Mouse (Mus musculus): ENCODE measurements at regions not wholly inside any gene's neighbourhood (a gene's known extent, or its start where the extent isn't known, plus 50 kb on each side); places are given as distances from the start of the nearest gene placed in this dataset.

- in situ Hi-C loops (cut with MboI; ENCODE audit: low pct_ligation_motif_present, low pct_unique_long_range_greater_than_20kb, low sequenced_read_pairs) (no loop called here), dilution Hi-C loops (cut with MboI; ENCODE audit: extremely low pct_ligation_motif_present, extremely low pct_unique_long_range_greater_than_20kb, low sequenced_read_pairs) (no loop called here)
- H3K9me3 ChIP-seq (replicated peaks; ENCODE audit: low read length): no peaks in the 10 kb centered on the region
- no peak for TF ChIP-seq RCOR1 (conservative IDR thresholded peaks at IDR 0.05; ENCODE audit: low read depth, low read length)
- TF ChIP-seq ELF1 (IDR thresholded peaks at IDR 0.05; ENCODE audit: low read depth, low read length): no peak
- TF ChIP-seq RAD21 (IDR thresholded peaks at IDR 0.05; ENCODE audit: low read depth, low read length): no peak
- no peak for TF ChIP-seq CTCF (conservative IDR thresholded peaks at IDR 0.05 in 1 of 2, IDR thresholded peaks at IDR 0.05 in 1 of 2; ENCODE audit: low read depth in 2 of 2, low read length in 2 of 2)
- no peak for TF ChIP-seq CHD1 (IDR thresholded peaks at IDR 0.05; ENCODE audit: low read depth, low read length)
- no peak for TF ChIP-seq ZNF384 (IDR thresholded peaks at IDR 0.05; ENCODE audit: low read depth, low read length)
- TF ChIP-seq ZMIZ1 (IDR thresholded peaks at IDR 0.05; ENCODE audit: low read depth, low read length): no peak
- no peak for TF ChIP-seq SIN3A (IDR thresholded peaks at IDR 0.05; ENCODE audit: low read length)
- no peak for TF ChIP-seq ZC3H11A (IDR thresholded peaks at IDR 0.05; ENCODE audit: low read depth, low read length)
- TF ChIP-seq MAZ (IDR thresholded peaks at IDR 0.05; ENCODE audit: low read depth, low read length): no peak
- no peak for TF ChIP-seq JUN (IDR thresholded peaks at IDR 0.05; ENCODE audit: insufficient read depth, low read depth, low read length)
- TF ChIP-seq ETS1 (conservative IDR thresholded peaks at IDR 0.05; ENCODE audit: low read depth, low read length): no peak
- TF ChIP-seq MAX (IDR thresholded peaks at IDR 0.05; ENCODE audit: low read length): no peak
- TF ChIP-seq POLR2A (IDR thresholded peaks at IDR 0.05; ENCODE audit: low read depth, low read length): no peak
- no peak for TF ChIP-seq EP300 (IDR thresholded peaks at IDR 0.05; ENCODE audit: low read length)
- H3K9ac ChIP-seq (ENCODE audit: insufficient read depth, low read depth): no peak overlapping the region
- H3K4me3 ChIP-seq (replicated peaks in 1 of 3; ENCODE audit: low read depth in 2 of 3, low read length in 2 of 3, poor library complexity in 1 of 3): no peak overlapping the region
- no peak for DNase-seq (ENCODE audit: extremely low read depth)
- peaks cover 0 to 8% of the 10 kb centered on the region in 2 experiments; a peak in 1 of 4 replicates for H3K4me1 ChIP-seq (ENCODE audit: control insufficient read depth in 1 of 2, insufficient read depth in 2 of 2)
- no peaks in the 10 kb centered on the region for H3K79me2 ChIP-seq (replicated peaks; ENCODE audit: control insufficient read depth, extremely low read depth, insufficient read depth, poor library complexity, severe bottlenecking)
- H3K4me2 ChIP-seq (ENCODE audit: insufficient read depth, low read depth, poor library complexity, severe bottlenecking): no peak overlapping the region
- H3K27me3 ChIP-seq (replicated peaks): no peaks in the 10 kb centered on the region
- no peaks in the 10 kb centered on the region for H3K36me3 ChIP-seq (replicated peaks in 1 of 2; ENCODE audit: control insufficient read depth in 1 of 2, insufficient read depth in 1 of 2, low read length in 1 of 2)
- H3K27ac ChIP-seq (ENCODE audit: insufficient read depth, low read depth): no peak overlapping the region
Observed at GRCm38 (mm10) chr17:45281554-45281953, 152.0 kb downstream of the Cdc5l start.

GRCm38 (mm10) chr17:45279811-45280205 is 153.7 kb downstream of the Cdc5l start:
- dilution Hi-C loops (cut with MboI; ENCODE audit: extremely low pct_ligation_motif_present, extremely low pct_unique_long_range_greater_than_20kb, low sequenced_read_pairs) (no loop called here), in situ Hi-C loops (cut with MboI; ENCODE audit: low pct_ligation_motif_present, low pct_unique_long_range_greater_than_20kb, low sequenced_read_pairs) (no loop called here)
- no peak overlapping the region for H3K4me2 ChIP-seq (ENCODE audit: insufficient read depth, low read depth, poor library complexity, severe bottlenecking)
- no peak overlapping the region for H3K4me3 ChIP-seq (replicated peaks in 1 of 3; ENCODE audit: low read depth in 2 of 3, low read length in 2 of 3, poor library complexity in 1 of 3)
- TF ChIP-seq TCF12 (IDR thresholded peaks at IDR 0.05; ENCODE audit: low read depth, low read length) (no peak), NRF1 (IDR thresholded peaks at IDR 0.05; ENCODE audit: low read depth, low read length) (no peak), JUN (IDR thresholded peaks at IDR 0.05; ENCODE audit: insufficient read depth, low read depth, low read length) (no peak), MXI1 (IDR thresholded peaks at IDR 0.05; ENCODE audit: low read depth, low read length) (no peak), USF2 (conservative IDR thresholded peaks at IDR 0.05; ENCODE audit: low read depth, low read length) (no peak), MYC (IDR thresholded peaks at IDR 0.05; ENCODE audit: low read depth, low read length) (no peak), TBP (conservative IDR thresholded peaks at IDR 0.05; ENCODE audit: low read depth, low read length) (no peak)
- no peaks in the 10 kb centered on the region for H3K9me3 ChIP-seq (replicated peaks; ENCODE audit: low read length)
- H3K4me1 ChIP-seq (ENCODE audit: control insufficient read depth in 1 of 2, insufficient read depth in 2 of 2): peaks cover 0 to 8% of the 10 kb centered on the region in 2 experiments; a peak in 1 of 4 replicates
- no peak overlapping the region for H3K9ac ChIP-seq (ENCODE audit: insufficient read depth, low read depth)
- H3K79me2 ChIP-seq (replicated peaks; ENCODE audit: control insufficient read depth, extremely low read depth, insufficient read depth, poor library complexity, severe bottlenecking): no peaks in the 10 kb centered on the region
- DNase-seq (ENCODE audit: extremely low read depth): no peak
- no peaks in the 10 kb centered on the region for H3K27me3 ChIP-seq (replicated peaks)
- H3K36me3 ChIP-seq (replicated peaks in 1 of 2; ENCODE audit: control insufficient read depth in 1 of 2, insufficient read depth in 1 of 2, low read length in 1 of 2): no peaks in the 10 kb centered on the region
- H3K27ac ChIP-seq (ENCODE audit: insufficient read depth, low read depth): no peak overlapping the region
